21 mouse cellular contexts compared by ENCODE assay signal in the genomic region with DNA sequence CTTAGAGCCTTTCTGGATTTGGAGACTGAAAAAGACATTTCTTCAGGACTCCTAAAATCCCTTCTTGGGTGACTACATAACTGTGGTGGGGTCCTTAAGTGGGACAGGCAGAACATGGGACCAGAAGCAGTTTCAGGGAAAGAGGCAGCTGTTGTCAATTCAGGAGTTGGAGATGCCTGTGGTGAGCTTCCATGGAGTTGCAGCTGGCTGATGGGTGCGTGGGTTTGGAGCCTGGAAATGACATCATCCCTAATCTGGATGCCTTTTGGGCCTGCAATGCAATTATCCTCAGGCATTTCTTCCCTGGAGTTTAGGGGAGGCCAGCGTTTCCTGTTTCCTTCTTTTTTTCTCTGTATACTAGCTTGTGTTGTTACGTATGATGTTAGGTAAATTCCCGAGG. TPM values are rescaled to one million over a fixed set of nuclear protein-coding genes. Genes with fewer than 3 reads are reported as not detected.
A peak's percentile ranks its signal among the peaks of the same experiment; 100 is the strongest.
DNase-seq lines count a peak whose midpoint lies in the region; ATAC-seq and TF ChIP-seq lines count a peak whose summit lies in the region.
"Had no signal": no experiment of that assay in that cellular context is flagged by ENCODE, and none has a peak within 500 bp of the region (broad histone marks: within the 10 kb centered on the region; RNA-seq: fewer than 3 reads in every experiment).

No protein-coding gene starts in this region.

- 27% methylated on average over 4 of the region's 4 CpGs for WGBS in heart, adult 2 months
- WGBS in heart, embryonic 11.5 days (ENCODE audit: insufficient replicate concordance) = 47% methylated on average over 4 of the region's 4 CpGs
- 19% methylated on average over 4 of the region's 4 CpGs for WGBS in embryonic facial prominence, embryonic 15.5 days
- 32% methylated on average over 4 of the region's 4 CpGs for WGBS in heart, embryonic 16.5 days

- H3K36me3 ChIP-seq in heart, adult 2 months (ENCODE audit: control insufficient read depth, insufficient read depth, low read length) = no peaks in the 10 kb centered on the region
- no peaks in the 10 kb centered on the region for H3K36me3 ChIP-seq in heart, embryonic 11.5 days (ENCODE audit: control insufficient read depth, insufficient read depth, low read length)
- H3K36me3 ChIP-seq in embryonic facial prominence, embryonic 15.5 days = no peaks in the 10 kb centered on the region
- no peaks in the 10 kb centered on the region for H3K36me3 ChIP-seq in heart, embryonic 16.5 days (ENCODE audit: control insufficient read depth, insufficient read depth)
- H3K36me3 ChIP-seq: hindbrain, embryonic 10.5 days; midbrain, embryonic 12.5 days had no signal

- intact Hi-C loops in heart, adult 2 months (cut with DNase I) = no loop called here

- no peak overlapping the region for H3K9ac ChIP-seq in heart, adult 2 months (ENCODE audit: low read depth, low read length)
- H3K9ac ChIP-seq in heart, embryonic 11.5 days (ENCODE audit: low read depth, low read length) = no peak overlapping the region
- H3K9ac ChIP-seq in embryonic facial prominence, embryonic 15.5 days = no peak overlapping the region
- no peak overlapping the region for H3K9ac ChIP-seq in heart, embryonic 16.5 days (ENCODE audit: low read length)
- H3K9ac ChIP-seq: forebrain, postnatal 0 days; midbrain, embryonic 12.5 days had no signal

- ATAC-seq in heart, embryonic 11.5 days (replicated peaks; ENCODE audit: insufficient number of reproducible peaks, low FRiP score, low TSS enrichment) = no peak
- ATAC-seq in embryonic facial prominence, embryonic 15.5 days (ENCODE audit: insufficient number of reproducible peaks, low FRiP score, low TSS enrichment, low read depth) = no peak
- no peak for ATAC-seq in heart, embryonic 16.5 days (replicated peaks; ENCODE audit: extremely low read depth, insufficient read depth, low FRiP score)
- ATAC-seq in inflammation-experienced regulatory T-cells, adult 6 months = no peak
- ATAC-seq: forebrain, postnatal 0 days had no signal

- H3K4me2 ChIP-seq in heart, embryonic 11.5 days = no peak overlapping the region
- no peak overlapping the region for H3K4me2 ChIP-seq in embryonic facial prominence, embryonic 15.5 days (replicated peaks)
- no peak overlapping the region for H3K4me2 ChIP-seq in heart, embryonic 16.5 days (ENCODE audit: low read depth, low read length)
- H3K4me2 ChIP-seq: midbrain, embryonic 12.5 days had no signal

- TF ChIP-seq POLR2A in heart, adult 2 months (IDR thresholded peaks at IDR 0.05; ENCODE audit: insufficient read depth, low read depth, low read length) = 0 out of 2 replicates have a peak, but pooled peaks have one; percentile 21

- no peaks in the 10 kb centered on the region for H3K9me3 ChIP-seq in heart, embryonic 11.5 days (replicated peaks; ENCODE audit: control insufficient read depth, low read length)
- H3K9me3 ChIP-seq in embryonic facial prominence, embryonic 15.5 days (replicated peaks) = no peaks in the 10 kb centered on the region
- H3K9me3 ChIP-seq in heart, embryonic 16.5 days (replicated peaks; ENCODE audit: control insufficient read depth, low read length) = no peaks in the 10 kb centered on the region
- H3K9me3 ChIP-seq: hindbrain, embryonic 10.5 days; midbrain, embryonic 12.5 days had no signal

- H3K27ac ChIP-seq in heart, adult 2 months = peak overlapping the region; percentile 3
- no peak overlapping the region for H3K27ac ChIP-seq in heart, embryonic 11.5 days (ENCODE audit: low read depth, low read length)
- H3K27ac ChIP-seq in embryonic facial prominence, embryonic 15.5 days (replicated peaks) = peak overlapping the region; percentile 60; the same call in 1 of the 2 replicates
- peak overlapping the region; percentile 17; the same call in 1 of the 2 replicates for H3K27ac ChIP-seq in heart, embryonic 16.5 days (ENCODE audit: low read length)
- H3K27ac ChIP-seq: hindbrain, embryonic 10.5 days; layer of hippocampus, adult 2 months; midbrain, embryonic 12.5 days had no signal

- 0 out of 2 replicates have a peak, but pooled peaks have one; percentile 23 for TF ChIP-seq EP300 in heart, adult 2 months (IDR thresholded peaks at IDR 0.05; ENCODE audit: insufficient read depth, low read depth, low read length)

- no peaks in the 10 kb centered on the region for H3K79me2 ChIP-seq in heart, adult 2 months (replicated peaks; ENCODE audit: control insufficient read depth, insufficient read depth, low read length)

- H3K4me1 ChIP-seq in heart, adult 2 months (ENCODE audit: control insufficient read depth, insufficient read depth, low read length) = peaks cover 5% of the 10 kb centered on the region
- no peaks in the 10 kb centered on the region for H3K4me1 ChIP-seq in heart, embryonic 11.5 days (ENCODE audit: control insufficient read depth, insufficient read depth, low read length)
- H3K4me1 ChIP-seq in embryonic facial prominence, embryonic 15.5 days = no peaks in the 10 kb centered on the region
- no peaks in the 10 kb centered on the region for H3K4me1 ChIP-seq in heart, embryonic 16.5 days (ENCODE audit: control insufficient read depth, insufficient read depth, low read length)

- H3K27me3 ChIP-seq in heart, adult 2 months (ENCODE audit: control insufficient read depth, insufficient read depth, low read length) = no peaks in the 10 kb centered on the region
- H3K27me3 ChIP-seq in heart, embryonic 11.5 days (ENCODE audit: control insufficient read depth, insufficient read depth, low read length) = no peaks in the 10 kb centered on the region
- no peaks in the 10 kb centered on the region for H3K27me3 ChIP-seq in embryonic facial prominence, embryonic 15.5 days
- no peaks in the 10 kb centered on the region for H3K27me3 ChIP-seq in heart, embryonic 16.5 days (ENCODE audit: control insufficient read depth, insufficient read depth, low read length)
- H3K27me3 ChIP-seq: midbrain, embryonic 12.5 days had no signal

- TF ChIP-seq CTCF in heart, adult 2 months (IDR thresholded peaks at IDR 0.05) = no peak

- H3K4me3 ChIP-seq in heart, adult 2 months = no peak overlapping the region
- H3K4me3 ChIP-seq in heart, embryonic 11.5 days (ENCODE audit: low read depth, low read length) = no peak overlapping the region
- no peak overlapping the region for H3K4me3 ChIP-seq in embryonic facial prominence, embryonic 15.5 days (replicated peaks)
- H3K4me3 ChIP-seq in heart, embryonic 16.5 days (ENCODE audit: low read length) = no peak overlapping the region
- H3K4me3 ChIP-seq: hindbrain, embryonic 10.5 days; layer of hippocampus, adult 2 months; midbrain, embryonic 12.5 days had no signal

- DNase-seq in heart, adult 2 months = peak in 1 of 2 experiments; percentile 39
- DNase-seq in skeletal muscle tissue, adult 2 months (ENCODE audit: low read depth, low spot score) = peak; percentile 41
- DNase-seq in liver = no peak
- DNase-seq in cerebellum, adult 9-10 months = no peak
- DNase-seq: adrenal gland, postnatal 10 days; B cell, adult 2 months; cerebellum, adult 2 months; forebrain, postnatal 0 days; kidney, adult 18-20 months; left cerebral cortex, postnatal 4 days; lung, adult 18-20 months; thymus, postnatal 14 days had no signal

RNA-seq across cellular contexts. Expression of gene Ccdc83, which starts 31.7 kb away (rescaled TPM):
- total RNA-seq in heart, adult 2 months (2021) = not detected
- 0.10 and 0.26 TPM in 2 replicates for polyA plus RNA-seq in heart, adult 2 months (2012; rRNA removed)
- not detected in 2 replicates for polyA plus RNA-seq in heart, embryonic 11.5 days (2014; fragmentation: Nextera tagmentation; extraction: Ambion mirVana)
- 0.20 and 0.25 TPM in 2 replicates for polyA plus RNA-seq in embryonic facial prominence, embryonic 15.5 days (2015; fragmentation: Nextera tagmentation; extraction: Ambion mirVana)
- not detected in 2 replicates for polyA plus RNA-seq in heart, embryonic 16.5 days (2015; fragmentation: Nextera tagmentation; extraction: Ambion mirVana)
- polyA plus RNA-seq in inflammation-experienced regulatory T-cells, adult 6 months (2017; shearing (Covaris generic)) = under 1 TPM in 1 of 3 experiments, not detected in 2; 0.25 TPM
- total RNA-seq: adrenal gland, postnatal 10 days; forebrain, postnatal 0 days; layer of hippocampus, adult 2 months; left cerebral cortex, postnatal 4 days; MEL had no signal
- polyA plus RNA-seq: cerebellum, adult 2 months; forebrain, postnatal 0 days; hindbrain, embryonic 10.5 days; midbrain, embryonic 12.5 days; neural tube, embryonic 11.5 days had no signal
